Mouse (Mus musculus): ENCODE data around the gene Frrs1.

GRCm38 (mm10) chr3:116861540-116862067 is 2.3 kb downstream of the Frrs1 start:
- TF ChIP-seq EP300 (IDR thresholded peaks at IDR 0.05; ENCODE audit: low read depth) (no peak), CTCF (IDR thresholded peaks at IDR 0.05; ENCODE audit: low read depth) (peak; percentile 35; the same call in 1 of the 2 replicates)

Data from liver, postnatal 0 days (tissue).